Mouse (Mus musculus): Measurements from ENCODE around the gene Mapk7.

Mapk7 gene

DNA sequence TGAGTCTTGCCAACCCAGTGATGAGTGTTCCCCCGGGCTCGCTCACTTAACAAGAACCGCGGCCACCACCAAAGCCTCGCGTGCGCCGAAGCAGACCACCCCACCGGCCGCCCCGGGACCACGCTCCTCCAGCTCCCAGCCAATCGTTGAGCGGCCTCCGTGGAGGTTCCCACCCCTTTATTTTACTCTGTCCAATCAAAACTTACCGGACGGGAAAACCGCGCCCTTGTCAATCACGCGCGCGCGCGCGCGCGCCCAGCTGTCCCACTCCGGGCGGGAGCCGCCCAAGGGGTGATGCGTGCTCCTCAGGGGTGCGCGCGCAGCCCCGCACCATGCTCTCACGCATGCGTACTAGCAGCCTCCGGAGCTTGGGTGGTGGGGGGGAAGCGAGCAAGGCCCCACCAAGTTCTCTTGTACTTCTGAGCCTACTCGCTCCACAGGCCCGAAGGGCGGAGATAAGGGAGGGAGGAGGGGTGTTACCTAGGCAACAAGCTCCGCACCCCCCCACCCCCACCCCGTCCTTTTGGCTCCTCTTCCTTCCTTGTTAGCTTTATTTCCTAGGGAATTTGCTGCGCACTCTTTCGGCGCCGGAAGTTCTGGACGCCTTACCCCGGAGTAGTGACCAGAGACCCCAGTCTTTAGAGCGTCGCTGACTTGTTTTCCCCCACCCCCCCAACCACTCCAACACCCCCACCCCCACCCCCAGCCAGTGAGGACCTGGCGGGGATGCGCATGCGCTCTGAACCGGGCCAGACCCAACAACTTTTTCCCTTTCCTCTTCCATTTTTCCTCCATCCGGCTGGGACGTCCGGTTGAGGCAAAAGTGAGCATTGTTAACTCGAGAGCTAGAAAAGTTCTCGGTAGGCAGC is at the start of gene Mapk7:
Gene Mapk7, minus strand, starts transcription at position 278 of the 869 bp plus-strand sequence.
- peak; percentile 97 for DNase-seq

DNA sequence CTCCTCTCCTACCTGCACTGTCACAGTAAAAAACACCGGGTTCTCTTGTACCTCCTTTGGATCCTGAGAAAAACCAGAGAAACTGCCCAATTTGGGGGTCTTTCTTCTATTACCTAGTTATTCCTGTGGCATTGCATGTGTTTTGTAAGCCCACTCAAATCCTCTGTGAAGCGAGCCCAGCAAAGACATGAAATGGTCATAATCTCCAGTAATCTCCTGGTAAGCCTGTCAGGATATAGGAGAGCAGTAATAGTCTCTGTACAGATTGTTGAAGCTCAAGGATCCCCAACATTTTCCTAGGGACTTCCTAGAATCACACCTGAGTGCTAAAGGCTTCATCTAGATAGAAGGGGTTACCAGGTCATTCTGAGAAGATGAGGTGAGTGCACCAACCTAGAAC is 46.9 kb upstream of the Mapk7 start:
- DNase-seq, result no peak

DNA sequence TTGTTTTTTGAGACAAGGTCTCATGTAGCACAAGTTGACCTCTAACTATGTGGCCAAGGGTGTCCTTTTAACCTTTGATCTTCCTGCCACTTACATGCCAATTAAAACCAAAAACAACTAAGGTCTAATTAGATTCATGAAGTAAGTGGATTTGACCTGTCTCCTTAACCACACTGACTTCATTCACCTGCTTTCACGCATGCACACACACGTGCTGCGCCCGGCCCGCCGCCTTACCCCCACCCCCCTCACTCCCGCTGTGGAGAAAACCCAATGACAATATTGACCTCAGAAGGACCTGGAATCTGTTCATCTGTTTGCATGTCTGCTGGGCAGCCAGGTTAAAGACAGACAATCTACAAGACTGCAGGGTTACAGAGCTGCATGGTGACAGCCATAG is 46.4 kb upstream of the Mapk7 start:
- peak; percentile 36 for DNase-seq

DNA sequence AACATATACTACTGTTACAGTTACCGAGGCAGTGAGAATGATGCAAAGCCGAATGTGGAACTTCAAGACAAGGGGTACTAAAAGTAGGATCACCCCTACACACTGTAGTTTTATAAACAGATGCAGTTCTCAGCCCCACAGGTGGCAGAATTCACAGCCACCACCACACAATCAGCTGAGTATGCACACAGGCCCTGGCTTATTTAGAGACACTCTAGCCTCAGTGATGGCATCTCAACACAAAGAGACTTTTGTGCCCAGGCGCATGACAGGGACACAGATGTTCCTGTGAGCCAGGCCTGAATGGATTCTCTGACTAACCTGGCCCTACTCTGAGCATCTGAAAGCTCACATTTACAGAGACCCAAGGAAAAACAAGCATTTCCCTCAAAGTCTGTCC is 43.2 kb upstream of the Mapk7 start:
- no peak for DNase-seq

DNA sequence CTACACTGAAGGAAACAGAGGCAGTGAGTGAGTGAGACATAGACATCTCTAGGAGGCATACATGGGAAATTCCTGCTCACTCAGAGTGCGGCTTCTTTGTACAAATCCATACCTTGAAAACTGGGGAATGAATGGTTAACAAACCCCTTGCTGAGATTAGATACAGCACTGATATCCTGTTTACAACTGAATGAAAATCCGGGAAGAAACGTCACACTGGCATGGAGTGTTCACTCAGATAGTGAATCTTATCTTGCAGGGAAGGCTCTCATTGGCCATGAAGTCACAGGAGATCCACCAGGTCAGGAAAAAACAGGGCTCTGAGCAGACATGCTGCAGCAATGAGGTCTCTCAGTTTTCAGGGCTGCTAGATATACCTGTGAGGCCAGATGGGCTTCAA is 42.7 kb upstream of the Mapk7 start:
- DNase-seq, result no peak

DNA sequence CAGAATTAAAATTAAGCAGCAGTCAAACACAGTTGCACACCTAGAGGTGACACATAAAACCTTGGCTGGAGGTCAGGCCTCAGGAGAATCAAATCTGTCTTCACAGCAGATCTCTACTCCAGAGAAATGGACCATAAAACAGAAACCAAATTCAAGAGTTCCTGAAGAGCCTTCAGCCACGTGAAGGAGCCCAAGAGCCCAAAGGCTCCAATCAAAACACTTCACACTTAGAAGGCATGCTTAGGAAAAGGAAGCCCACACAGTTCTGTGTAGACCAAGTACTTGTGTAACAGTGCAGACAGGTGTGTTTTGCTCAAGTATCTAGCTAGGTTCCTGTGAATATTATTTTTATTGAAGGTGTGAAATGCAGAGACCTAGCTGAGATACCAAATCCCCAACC is 41.3 kb upstream of the Mapk7 start:
- no peak for DNase-seq

DNA sequence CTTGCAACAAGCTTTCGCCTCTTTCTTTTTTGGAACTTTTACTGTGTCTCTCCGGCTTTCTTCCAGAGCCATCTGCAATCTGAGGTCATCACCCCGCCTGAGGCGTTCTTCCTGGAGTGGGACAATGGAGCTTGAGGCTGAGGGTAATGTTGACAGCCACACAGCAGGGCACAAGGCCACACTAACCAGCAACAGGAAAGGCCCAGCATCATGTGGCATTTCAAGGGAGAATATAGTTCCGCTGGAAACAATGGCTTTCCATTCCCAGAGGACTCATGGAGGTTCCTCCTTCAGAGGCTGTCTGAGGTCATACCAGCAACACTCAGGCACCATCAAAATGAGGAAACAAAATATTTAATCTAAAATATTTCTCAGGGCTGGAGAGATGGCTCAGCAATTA is 39.4 kb upstream of the Mapk7 start:
- peak; percentile 74 for DNase-seq

DNA sequence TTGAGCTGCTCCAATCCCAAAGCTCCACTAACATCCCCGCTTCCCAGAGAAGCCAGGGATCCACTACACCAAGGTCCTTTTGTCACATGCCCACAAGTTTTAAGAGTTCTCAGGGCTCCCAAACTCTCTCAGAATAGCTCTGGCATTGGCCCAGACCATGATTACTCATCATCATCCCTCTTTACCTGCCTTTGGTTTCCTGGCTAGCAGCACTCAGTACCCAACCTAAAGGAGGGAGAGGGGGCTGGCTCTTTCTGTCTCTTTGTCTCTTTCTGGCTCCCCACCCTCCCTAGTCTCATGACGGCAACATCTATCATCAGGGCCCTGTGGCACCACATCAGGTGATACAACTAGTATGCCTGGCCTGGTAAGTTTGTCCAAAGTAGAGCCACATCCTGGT is 38.6 kb upstream of the Mapk7 start:
- peak; percentile 27 for DNase-seq

DNA sequence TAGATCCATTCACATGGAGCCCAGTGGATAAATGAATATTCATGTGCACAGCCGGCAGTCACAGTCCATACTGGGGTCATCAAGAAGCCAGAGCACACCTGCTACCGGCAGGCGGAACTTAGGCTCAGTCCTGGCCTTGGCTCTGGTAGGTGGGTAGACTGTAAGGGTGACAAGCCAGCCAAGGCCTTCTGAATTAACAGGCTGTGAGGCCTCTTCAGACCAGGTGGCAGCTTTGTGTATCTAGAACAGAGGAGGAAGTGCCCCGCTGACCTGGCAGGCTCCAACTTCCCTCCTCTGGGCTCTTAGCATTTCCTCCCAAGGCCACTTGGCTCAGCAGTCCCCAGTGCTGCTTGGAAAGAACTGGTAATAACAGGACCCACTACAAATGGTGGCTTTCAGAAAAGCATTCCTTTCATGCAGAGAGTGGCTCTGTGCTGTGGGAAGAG is 35.1 kb upstream of the Mapk7 start:
- peak; percentile 63 for DNase-seq

DNA sequence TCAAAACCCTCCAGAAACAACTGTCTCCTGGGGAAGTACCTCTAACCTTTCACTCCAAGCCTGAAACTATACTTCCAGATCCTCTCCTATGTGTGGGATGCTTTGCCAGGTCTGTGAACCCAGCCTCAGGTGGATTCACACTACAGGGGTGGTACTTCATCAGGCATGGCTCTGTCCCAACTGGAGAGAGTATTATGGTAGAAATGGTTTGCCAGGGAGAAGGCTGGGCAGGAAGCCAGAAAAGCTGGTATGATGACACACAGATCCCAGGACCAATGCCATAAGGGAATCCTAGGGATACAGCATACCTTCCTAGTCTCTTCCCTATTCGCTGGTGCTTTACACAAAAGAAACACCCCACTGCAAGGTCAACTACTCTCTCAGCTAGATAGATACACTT is 32.7 kb upstream of the Mapk7 start:
- no peak for DNase-seq

DNA sequence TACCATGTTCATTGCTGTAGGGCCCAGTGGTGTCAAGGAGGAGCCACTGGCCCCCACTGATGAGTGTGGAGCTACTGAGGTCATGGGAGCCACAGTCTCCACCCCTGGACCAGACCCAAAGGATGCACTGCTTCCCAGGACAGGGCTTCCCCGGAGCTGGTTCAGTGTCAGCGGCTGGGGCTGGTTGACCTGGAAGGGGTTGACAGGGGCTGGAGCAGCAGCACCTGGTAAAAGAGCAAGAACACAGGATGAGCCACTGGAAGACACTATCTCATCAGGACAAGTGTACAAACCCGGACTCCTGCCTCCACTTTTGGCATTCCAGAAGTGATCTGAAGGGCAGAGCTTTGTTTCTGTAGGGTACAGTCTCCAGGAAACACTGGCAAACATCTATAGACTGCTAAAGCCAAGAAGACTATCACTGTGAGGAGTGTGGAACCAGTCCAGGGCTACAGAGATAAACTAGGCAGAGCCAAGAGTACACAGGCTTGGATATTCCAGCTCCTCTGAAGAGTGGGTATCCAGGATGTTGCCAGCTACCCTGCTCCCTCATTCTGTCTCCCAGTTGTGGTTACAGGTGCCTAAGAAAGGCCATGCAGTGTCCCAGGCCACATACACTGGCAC is 25.4 kb upstream of the Mapk7 start:
- DNase-seq, result no peak

DNA sequence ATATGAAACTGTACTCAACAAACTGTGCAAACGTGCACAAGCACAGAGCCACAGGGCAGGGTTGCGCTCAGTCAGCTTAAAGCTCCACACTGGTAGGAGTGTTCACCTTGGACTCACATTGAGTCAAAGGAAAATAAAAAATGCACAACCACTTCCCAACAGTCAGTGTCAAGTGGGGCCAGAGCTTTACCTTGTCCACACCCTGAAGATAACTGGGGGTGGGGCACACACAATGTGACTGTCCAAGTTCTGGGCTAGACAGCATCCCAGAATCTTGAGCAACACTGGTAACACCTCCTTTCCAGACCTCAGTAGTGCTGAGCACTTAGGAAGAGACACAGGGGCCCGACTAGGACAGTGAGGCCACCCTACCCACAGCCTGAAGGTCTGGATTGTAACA is 24.7 kb upstream of the Mapk7 start:
- DNase-seq, result no peak

DNA sequence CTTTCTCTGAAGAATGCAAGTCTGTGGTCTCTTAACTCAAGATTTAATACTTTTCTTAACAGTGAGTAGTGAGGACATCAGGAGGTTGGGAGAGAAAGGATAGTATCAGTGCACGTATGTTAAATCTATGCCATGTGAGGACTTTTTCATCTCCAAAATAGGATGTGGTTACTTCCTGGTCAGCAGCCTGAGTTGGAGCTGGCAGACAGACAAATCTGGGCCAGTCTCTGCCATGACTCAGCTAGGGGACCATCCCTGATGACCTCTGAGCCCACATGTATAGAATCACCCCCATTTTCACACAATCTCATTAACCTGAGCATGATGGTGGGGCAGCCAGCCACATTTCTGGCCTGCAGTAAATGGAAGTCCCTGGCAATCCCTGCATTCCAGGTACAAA is 23.8 kb upstream of the Mapk7 start:
- no peak for DNase-seq

DNA sequence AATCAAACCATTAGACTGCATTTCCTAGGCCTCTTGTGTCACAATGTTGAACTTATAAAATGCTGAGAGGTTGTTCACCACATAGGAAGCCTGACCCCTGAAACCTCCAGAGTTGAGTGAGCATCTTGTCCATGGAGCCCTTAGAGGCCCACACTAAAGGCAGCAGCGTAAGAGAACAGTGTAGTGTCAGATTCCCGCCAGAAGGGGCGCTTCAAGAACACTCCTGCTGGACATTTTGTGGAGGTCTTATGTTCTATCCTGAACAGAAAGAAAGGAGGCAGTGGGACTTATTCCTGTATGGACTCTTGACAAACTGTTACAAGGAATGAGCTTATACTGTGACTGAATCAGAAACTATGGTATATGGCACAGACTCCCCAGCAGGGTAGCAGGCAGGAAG is 20.7 kb upstream of the Mapk7 start:
- DNase-seq, result peak; percentile 38

DNA sequence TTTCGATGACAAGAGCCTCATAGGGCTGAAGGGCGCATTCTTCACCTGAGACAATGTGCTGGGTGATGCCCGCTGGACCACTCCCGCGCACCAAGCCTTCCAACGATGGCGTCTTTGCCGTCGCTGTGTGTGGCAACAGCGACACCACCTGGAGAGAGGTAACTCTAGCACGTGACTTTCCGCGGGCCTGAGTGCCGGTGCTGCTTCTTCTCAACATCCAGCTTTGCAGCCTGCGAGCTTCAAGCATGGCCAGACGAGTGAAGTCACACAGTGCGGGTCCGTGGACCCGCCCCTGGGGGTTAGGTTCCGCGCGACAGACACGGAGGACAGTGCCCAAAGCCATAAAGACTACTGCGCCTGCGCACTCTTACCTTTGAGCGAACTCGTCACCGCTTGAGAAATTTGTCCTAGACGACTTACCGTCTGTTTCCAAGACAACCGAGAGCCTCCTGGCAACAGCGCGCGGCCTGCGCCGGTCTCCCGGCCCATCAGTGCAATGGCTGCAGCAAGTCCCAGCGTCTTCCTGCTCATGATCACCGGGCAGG is 10.6 kb upstream of the Mapk7 start, which contains the start of gene B9d1:
Gene B9d1, plus strand, starts transcription at position 432 of the 545 bp plus-strand sequence.
- DNase-seq, result peak; percentile 96

DNA sequence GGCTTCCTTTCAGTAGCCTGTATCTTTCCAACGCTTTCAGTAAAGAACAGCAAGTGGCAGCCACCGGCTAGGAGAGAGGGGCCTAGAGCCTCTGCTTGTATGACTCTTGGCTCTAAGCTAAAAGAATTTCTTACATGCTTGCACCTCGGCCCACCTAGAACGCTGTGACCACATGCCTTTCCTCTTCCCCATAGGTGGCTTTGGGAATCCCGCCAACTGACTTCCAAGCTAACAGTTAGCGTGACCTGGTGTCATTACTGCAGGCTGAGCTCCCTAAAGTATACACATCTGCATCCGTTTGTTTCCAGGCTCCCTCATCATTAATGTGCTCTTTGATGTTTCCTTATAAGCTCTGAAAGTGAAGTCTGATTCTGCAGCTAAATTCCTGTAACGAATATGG is 9.7 kb upstream of the Mapk7 start:
- DNase-seq, result no peak

DNA sequence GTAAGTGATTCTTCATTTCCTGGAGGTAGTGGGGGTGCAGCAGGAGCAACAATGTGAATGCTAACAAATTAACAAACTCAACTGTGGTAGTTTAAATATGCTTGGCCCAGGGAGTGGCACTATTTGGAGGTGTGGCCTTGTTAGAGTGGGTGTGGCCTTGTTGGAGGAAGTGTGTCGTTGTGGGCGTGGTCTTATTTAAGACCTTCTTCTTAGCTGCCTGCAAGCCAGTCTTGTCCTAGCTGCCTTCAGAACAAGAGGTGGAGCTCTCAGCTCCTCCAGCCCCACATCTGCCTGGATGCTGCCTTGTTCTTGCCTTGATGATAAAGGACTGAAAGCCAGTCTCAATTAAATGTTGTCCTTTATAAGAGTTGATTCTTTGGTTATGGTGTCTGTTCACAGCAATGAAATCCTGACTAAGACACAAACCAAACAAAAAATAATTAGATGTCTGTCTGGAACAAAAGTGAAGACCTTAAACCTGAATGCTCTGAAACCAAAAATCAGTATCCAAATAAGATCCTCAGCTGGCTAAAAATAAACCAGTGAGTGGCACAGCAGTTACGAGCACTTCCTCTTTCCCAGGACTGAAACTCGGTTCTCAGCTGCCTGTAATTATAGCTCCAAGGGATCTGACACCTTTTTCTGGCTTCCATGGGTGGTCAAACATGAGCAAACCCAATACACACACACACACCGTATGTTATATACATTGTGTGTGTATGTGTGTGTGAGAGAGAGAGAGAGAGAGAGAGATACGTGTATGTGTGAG is 4.7 kb upstream of the Mapk7 start:
- no peak for DNase-seq

DNA sequence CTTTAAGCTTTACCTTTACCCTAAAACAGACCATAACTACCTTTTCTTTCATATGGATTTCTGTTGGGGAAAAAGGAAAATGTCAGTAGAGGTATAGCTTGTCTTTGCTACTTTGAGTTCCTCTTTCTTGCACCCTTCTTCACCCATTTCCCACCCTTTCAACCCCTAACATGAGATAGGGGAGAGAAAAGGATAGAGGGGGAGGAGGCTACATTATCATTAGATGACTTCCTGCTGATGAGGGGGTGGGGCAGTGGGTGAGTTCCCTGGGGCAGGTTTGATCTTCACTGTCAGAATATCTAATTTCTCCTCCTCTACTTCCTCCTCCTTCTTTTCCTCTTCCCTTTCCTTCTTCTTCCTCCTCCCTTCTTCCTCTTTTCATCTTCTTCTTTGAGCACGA is 3.3 kb upstream of the Mapk7 start:
- DNase-seq, result no peak

DNA sequence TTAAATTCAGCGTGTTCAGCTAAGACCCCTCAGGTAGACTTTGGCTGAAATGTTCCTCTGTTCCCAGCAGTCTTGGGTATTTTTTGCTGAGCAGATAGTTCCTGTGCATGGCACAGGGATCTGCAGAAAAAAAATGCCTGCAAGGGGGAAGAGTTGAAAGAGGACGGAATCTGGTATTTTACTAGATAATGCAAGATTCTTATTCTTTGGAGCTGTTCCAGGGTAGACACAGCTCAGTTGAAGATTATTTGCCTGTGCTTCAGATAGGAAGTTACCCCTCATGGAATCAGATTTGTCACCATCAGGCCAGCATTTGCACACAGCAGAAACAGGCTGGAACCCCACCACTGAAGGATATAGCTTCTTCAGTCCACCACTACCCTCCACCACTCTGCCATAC is 1.3 kb upstream of the Mapk7 start:
- no peak for DNase-seq

DNA sequence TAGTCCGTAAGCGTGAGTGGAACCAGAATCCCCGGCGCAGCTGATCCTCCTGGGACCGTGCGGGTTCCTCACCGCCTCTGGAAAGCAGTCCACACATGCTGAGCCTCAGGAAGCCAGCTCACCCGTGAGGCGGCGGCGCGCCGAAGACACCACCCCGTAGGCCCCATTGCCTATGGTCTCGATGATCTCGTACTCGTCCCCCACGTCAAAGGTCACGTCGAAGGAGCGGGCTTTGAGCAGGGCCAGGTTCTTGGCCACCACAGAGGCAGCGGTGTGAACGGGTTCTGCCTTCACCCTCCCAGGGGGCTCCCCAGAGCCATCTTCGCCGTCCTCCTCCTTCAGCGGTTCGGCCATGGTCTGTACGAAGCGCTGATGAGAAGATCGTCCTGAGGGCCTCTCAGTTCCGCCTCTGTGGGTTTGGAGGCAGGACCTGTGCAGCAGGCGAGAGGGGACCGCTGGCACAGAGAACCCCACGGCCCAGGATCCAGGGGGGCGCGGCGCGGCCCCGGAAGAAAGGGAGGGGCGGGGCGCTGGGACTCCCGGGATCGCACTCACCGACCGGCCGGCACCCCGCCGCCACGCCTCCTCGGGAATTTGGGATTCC is 579 bp downstream of the Mapk7 start:
- DNase-seq, result no peak

DNA sequence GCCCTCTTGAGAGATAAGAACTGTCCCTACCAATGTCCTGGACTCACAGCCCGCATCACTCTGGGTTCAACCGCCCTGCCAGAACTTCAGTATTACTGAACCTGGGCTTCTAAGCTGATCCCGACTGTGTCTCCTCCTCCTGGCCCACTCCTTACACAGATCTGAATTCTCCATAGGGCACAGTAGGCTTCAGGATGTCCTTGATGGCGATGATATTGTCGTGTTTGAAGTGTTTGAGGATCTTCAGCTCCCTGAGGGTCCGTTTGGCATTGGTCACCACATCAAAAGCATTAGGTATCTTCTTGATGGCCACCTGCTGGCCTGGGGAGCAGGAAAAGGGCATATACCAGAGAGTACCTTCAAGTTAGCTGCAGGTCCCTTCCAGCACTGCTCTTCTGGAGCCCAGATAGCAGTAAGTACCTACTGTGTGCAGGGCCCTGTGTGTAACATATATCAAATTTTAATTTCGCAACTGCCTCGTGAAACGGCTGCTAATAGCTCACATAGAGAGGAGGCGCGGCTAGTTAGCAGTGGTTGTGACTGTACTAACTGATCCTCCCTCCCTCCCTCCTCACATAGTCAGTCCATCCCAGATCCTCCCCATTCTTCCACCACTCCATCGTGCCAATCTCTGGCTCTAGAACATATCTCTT is 1.3 kb downstream of the Mapk7 start:
- no peak for DNase-seq

DNA sequence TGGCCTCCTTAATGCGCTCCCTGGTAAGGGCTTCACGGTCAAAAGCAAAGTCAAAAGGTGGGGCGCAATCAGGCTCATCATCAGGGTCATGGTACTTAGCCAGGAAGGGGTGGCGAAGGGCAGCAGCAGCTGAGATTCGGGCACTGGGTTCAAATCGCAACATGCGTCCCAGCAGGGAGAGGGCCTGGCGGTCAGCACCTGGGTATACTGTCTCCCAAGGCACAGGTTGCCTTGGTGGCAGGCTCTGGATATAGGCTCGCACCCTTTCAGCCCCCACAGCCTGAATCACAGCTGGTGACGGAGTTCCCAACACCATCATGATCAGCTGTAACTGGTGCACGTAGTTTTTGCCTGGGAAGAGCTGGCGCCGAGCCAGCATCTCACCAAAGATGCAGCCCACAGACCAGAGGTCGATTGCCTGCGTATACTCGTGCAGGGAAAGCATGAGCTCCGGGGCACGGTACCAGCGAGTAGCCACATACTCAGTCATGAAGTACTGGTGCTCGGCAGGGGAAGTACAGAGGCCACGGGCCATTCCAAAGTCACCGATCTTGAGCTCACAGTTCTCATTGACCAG is 3.2 kb downstream of the Mapk7 start:
- DNase-seq, result no peak
